Mouse (Mus musculus) c-Kit-negative CD71-positive TER-119-positive erythroid progenitor cells, embryonic 14.5 days (primary cell): ENCODE data around the gene Plaur.

Experiments
- DNase-seq: peaks from one replicate; pipeline ENCODE4 v3.0.0-alpha.2; 2013; ENCODE audit warnings: low read depth, low spot score

The Plaur gene

GRCm38 (mm10) chr7:24462388-24463319, at the start of gene Plaur:
Gene Plaur, plus strand, starts transcription at chr7:24462484.
- DNase-seq = no peak

GRCm38 (mm10) chr7:24413630-24414029, 48.7 kb upstream of the Plaur start:
- no peak for DNase-seq

GRCm38 (mm10) chr7:24415261-24415660, 47.0 kb upstream of the Plaur start:
- no peak for DNase-seq

GRCm38 (mm10) chr7:24419579-24419978, 42.7 kb upstream of the Plaur start:
- no peak for DNase-seq

GRCm38 (mm10) chr7:24421648-24422047, 40.6 kb upstream of the Plaur start:
- no peak for DNase-seq

GRCm38 (mm10) chr7:24422251-24422650, 40.0 kb upstream of the Plaur start:
- no peak for DNase-seq

GRCm38 (mm10) chr7:24423107-24423763, 39.0 kb upstream of the Plaur start:
- no peak for DNase-seq

GRCm38 (mm10) chr7:24423956-24424732, 38.1 kb upstream of the Plaur start:
- no peak for DNase-seq

- no peak for DNase-seq
Measured at GRCm38 (mm10) chr7:24425919-24426318, 36.4 kb upstream of the Plaur start.

- no peak for DNase-seq
Measured at GRCm38 (mm10) chr7:24427168-24427567, 35.1 kb upstream of the Plaur start.

GRCm38 (mm10) chr7:24428725-24429124, 33.6 kb upstream of the Plaur start:
- no peak for DNase-seq

GRCm38 (mm10) chr7:24429413-24430112, 32.7 kb upstream of the Plaur start:
- DNase-seq = no peak

- no peak for DNase-seq
Measured at GRCm38 (mm10) chr7:24430551-24431345, 31.5 kb upstream of the Plaur start.

- no peak for DNase-seq
Measured at GRCm38 (mm10) chr7:24431713-24432112, 30.6 kb upstream of the Plaur start.

GRCm38 (mm10) chr7:24435305-24435704, 27.0 kb upstream of the Plaur start:
- no peak for DNase-seq

- DNase-seq = no peak
Measured at GRCm38 (mm10) chr7:24437981-24438380, 24.3 kb upstream of the Plaur start.

GRCm38 (mm10) chr7:24439191-24439590, 23.1 kb upstream of the Plaur start:
- no peak for DNase-seq

GRCm38 (mm10) chr7:24439891-24440290, 22.4 kb upstream of the Plaur start:
- no peak for DNase-seq

GRCm38 (mm10) chr7:24441785-24442184, 20.5 kb upstream of the Plaur start:
- DNase-seq = peak; percentile 19

- no peak for DNase-seq
Measured at GRCm38 (mm10) chr7:24442313-24442712, 20.0 kb upstream of the Plaur start.
